Mouse (Mus musculus): Measurements from ENCODE around the gene Kif16b. TPM values are rescaled to one million over a fixed set of nuclear protein-coding genes. Genes with fewer than 3 reads are reported as not detected.

Kif16b gene
- total and polyA plus RNA-seq, 2 experiments from 2014 or later, result 2.7 to 9.9 TPM

- no peak overlapping the region for H3K4me2 ChIP-seq (ENCODE audit: low read depth)
- TF ChIP-seq CTCF (IDR thresholded peaks at IDR 0.05; ENCODE audit: low read depth), result no peak
- no peak for ATAC-seq
- H3K36me3 ChIP-seq (ENCODE audit: insufficient read depth), result no peaks in the 10 kb centered on the region
- H3K9ac ChIP-seq, result no peak overlapping the region
- no peak for DNase-seq
- no peaks in the 10 kb centered on the region for H3K27me3 ChIP-seq (ENCODE audit: insufficient read depth, low read length)
- H3K4me1 ChIP-seq (ENCODE audit: insufficient read depth), result no peaks in the 10 kb centered on the region
- 47% methylated on average over 10 of the region's 10 CpGs for WGBS
- no peaks in the 10 kb centered on the region for H3K9me3 ChIP-seq (ENCODE audit: low read length)
- H3K27ac ChIP-seq (ENCODE audit: low read depth, low read length), result no peak overlapping the region
- H3K4me3 ChIP-seq (ENCODE audit: low read depth, low read length), result no peak overlapping the region
Measured at GRCm38 (mm10) chr2:142832617-142833422, 68.5 kb downstream of the Kif16b start.

DNA sequence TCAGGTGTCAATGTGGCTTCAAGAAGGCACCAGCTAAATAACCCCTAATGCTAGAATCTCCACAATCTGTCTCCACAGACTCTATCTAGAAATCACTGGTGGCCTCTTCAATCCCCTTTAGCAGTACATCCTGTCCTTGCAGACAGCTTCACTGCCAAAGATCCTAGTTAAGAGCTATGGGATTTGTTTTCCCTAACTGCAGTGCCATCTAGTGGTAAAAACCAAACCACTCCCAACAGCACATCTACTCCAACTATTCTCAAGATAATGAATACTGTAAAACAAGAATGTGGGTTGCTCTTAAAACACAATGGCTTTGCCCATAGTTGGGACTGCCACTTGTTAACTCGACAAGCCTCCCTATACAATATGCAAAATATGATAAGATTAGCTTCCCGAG is 88.3 kb downstream of the Kif16b start:
- no peak overlapping the region for H3K4me3 ChIP-seq (ENCODE audit: low read depth, low read length)
- WGBS, result 20% methylated on average over 2 of the region's 2 CpGs

DNA sequence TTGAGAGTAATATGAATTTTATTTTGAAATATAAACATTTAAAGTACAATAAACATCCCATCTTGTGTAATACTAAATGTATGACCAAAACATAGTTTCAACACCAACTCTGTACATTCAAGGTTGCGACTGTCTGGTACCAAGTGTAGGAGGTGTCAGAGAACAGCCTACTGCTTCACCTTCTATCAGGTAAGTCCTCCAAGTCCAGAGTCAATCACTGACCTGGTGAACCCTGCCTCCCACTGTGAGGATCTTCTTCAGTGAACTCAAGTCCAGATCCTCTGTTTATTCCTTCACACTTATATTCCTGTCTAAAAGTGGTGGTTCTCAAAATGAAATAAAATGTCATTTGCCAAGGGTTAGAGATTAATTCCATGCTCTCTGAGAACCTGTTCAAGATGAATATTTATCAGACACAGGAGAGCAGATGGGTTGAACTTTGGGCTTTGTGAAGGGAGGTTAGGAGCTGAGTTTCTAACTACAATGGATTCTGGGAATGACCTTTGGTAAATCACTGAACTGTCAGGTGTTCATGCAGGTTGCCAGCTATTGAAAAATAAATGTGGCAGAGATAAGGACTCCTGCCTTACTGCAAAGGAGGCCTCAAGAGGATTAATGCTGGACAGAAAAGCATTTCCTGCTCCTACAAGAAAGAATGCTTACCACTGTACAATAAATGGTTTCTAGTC is 97.4 kb downstream of the Kif16b start:
- ATAC-seq (no peak), DNase-seq (no peak)
- H3K4me3 ChIP-seq (ENCODE audit: low read depth, low read length), result no peak overlapping the region
- H3K4me1 ChIP-seq (ENCODE audit: insufficient read depth), result no peaks in the 10 kb centered on the region
- H3K9ac ChIP-seq, result no peak overlapping the region
- 100% methylated on average over 1 of the region's 1 CpGs for WGBS
- no peaks in the 10 kb centered on the region for H3K36me3 ChIP-seq (ENCODE audit: insufficient read depth)
- H3K9me3 ChIP-seq (ENCODE audit: low read length), result no peaks in the 10 kb centered on the region
- no peak overlapping the region for H3K4me2 ChIP-seq (ENCODE audit: low read depth)
- no peak for TF ChIP-seq CTCF (IDR thresholded peaks at IDR 0.05; ENCODE audit: low read depth)
- H3K27ac ChIP-seq (ENCODE audit: low read depth, low read length), result no peak overlapping the region
- H3K27me3 ChIP-seq (ENCODE audit: insufficient read depth, low read length), result no peaks in the 10 kb centered on the region

More for the DNA sequence above, 88.3 kb downstream of the Kif16b start:
- Histone ChIP-seq H3K4me1 (ENCODE audit: insufficient read depth) (no peaks in the 10 kb centered on the region), H3K4me2 (ENCODE audit: low read depth) (no peak overlapping the region), H3K27ac (ENCODE audit: low read depth, low read length) (no peak overlapping the region), H3K9ac (no peak overlapping the region), H3K9me3 (ENCODE audit: low read length) (no peaks in the 10 kb centered on the region), H3K36me3 (ENCODE audit: insufficient read depth) (no peaks in the 10 kb centered on the region), H3K27me3 (ENCODE audit: insufficient read depth, low read length) (no peaks in the 10 kb centered on the region)
- DNase-seq (peak; percentile 89), ATAC-seq (peak; percentile 87)
- peak; percentile 88 for TF ChIP-seq CTCF (IDR thresholded peaks at IDR 0.05; ENCODE audit: low read depth)

- no peak overlapping the region for H3K9ac ChIP-seq
- WGBS, result 47% methylated on average over 6 of the region's 6 CpGs
- DNase-seq, result no peak
Measured at GRCm38 (mm10) chr2:142797310-142797709, 104.0 kb downstream of the Kif16b start.

GRCm38 (mm10) chr2:142775358-142775757 is 126.0 kb downstream of the Kif16b start:
- 83% methylated on average over 1 of the region's 1 CpGs for WGBS
- H3K9ac ChIP-seq, result no peak overlapping the region
- no peak for ATAC-seq

More at GRCm38 (mm10) chr2:142797310-142797709, 104.0 kb downstream of the Kif16b start:
- H3K9me3 ChIP-seq (ENCODE audit: low read length), result no peaks in the 10 kb centered on the region
- ATAC-seq, result no peak
- H3K4me1 ChIP-seq (ENCODE audit: insufficient read depth), result no peaks in the 10 kb centered on the region
- H3K36me3 ChIP-seq (ENCODE audit: insufficient read depth), result no peaks in the 10 kb centered on the region
- no peak overlapping the region for H3K27ac ChIP-seq (ENCODE audit: low read depth, low read length)
- H3K4me3 ChIP-seq (ENCODE audit: low read depth, low read length), result no peak overlapping the region
- no peaks in the 10 kb centered on the region for H3K27me3 ChIP-seq (ENCODE audit: insufficient read depth, low read length)
- no peak for TF ChIP-seq CTCF (IDR thresholded peaks at IDR 0.05; ENCODE audit: low read depth)
- no peak overlapping the region for H3K4me2 ChIP-seq (ENCODE audit: low read depth)

GRCm38 (mm10) chr2:142774752-142775151 is 126.6 kb downstream of the Kif16b start:
- H3K4me2 ChIP-seq (ENCODE audit: low read depth), result no peak overlapping the region
- H3K4me3 ChIP-seq (ENCODE audit: low read depth, low read length), result no peak overlapping the region
- DNase-seq, result no peak
- no peaks in the 10 kb centered on the region for H3K4me1 ChIP-seq (ENCODE audit: insufficient read depth)
- H3K27me3 ChIP-seq (ENCODE audit: insufficient read depth, low read length), result no peaks in the 10 kb centered on the region
- H3K36me3 ChIP-seq (ENCODE audit: insufficient read depth), result no peaks in the 10 kb centered on the region
- no peak overlapping the region for H3K9ac ChIP-seq
- WGBS, result 89% methylated on average over 1 of the region's 1 CpGs
- no peak for TF ChIP-seq CTCF (IDR thresholded peaks at IDR 0.05; ENCODE audit: low read depth)
- ATAC-seq, result no peak
- H3K27ac ChIP-seq (ENCODE audit: low read depth, low read length), result no peak overlapping the region
- no peaks in the 10 kb centered on the region for H3K9me3 ChIP-seq (ENCODE audit: low read length)

More at GRCm38 (mm10) chr2:142775358-142775757, 126.0 kb downstream of the Kif16b start:
- H3K36me3 ChIP-seq (ENCODE audit: insufficient read depth), result no peaks in the 10 kb centered on the region
- no peak for DNase-seq
- H3K9me3 ChIP-seq (ENCODE audit: low read length), result no peaks in the 10 kb centered on the region
- H3K27me3 ChIP-seq (ENCODE audit: insufficient read depth, low read length), result no peaks in the 10 kb centered on the region
- TF ChIP-seq CTCF (IDR thresholded peaks at IDR 0.05; ENCODE audit: low read depth), result no peak
- no peak overlapping the region for H3K4me2 ChIP-seq (ENCODE audit: low read depth)
- no peak overlapping the region for H3K27ac ChIP-seq (ENCODE audit: low read depth, low read length)
- H3K4me1 ChIP-seq (ENCODE audit: insufficient read depth), result no peaks in the 10 kb centered on the region
- H3K4me3 ChIP-seq (ENCODE audit: low read depth, low read length), result no peak overlapping the region

DNA sequence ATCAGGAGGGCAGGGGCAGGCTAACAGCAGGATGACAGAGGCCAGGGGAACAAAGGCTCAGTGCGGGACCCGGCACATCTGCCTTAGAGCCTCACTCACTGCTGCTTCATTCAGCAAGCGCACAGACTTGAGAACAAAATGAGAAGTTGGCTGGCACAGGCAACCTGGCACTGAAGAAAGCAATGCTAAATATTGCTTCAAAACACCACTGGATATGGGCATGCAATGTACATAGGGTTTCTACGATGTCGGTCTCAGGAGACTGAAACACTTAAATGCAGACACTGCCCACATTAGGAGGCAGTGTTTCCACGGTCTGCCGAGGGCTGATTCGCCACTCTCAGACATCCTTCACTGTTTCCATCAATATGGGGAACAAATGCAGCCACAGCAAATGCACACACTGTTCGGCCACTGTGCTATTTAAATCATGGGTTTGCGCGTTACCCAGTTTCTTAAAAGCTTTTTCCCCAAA is 131.6 kb downstream of the Kif16b start:
- ATAC-seq (no peak), DNase-seq (no peak)
- Histone ChIP-seq H3K27me3 (ENCODE audit: insufficient read depth, low read length) (no peaks in the 10 kb centered on the region), H3K4me2 (ENCODE audit: low read depth) (no peak overlapping the region), H3K4me3 (ENCODE audit: low read depth, low read length) (no peak overlapping the region), H3K9me3 (ENCODE audit: low read length) (no peaks in the 10 kb centered on the region), H3K36me3 (ENCODE audit: insufficient read depth) (no peaks in the 10 kb centered on the region), H3K9ac (no peak overlapping the region), H3K4me1 (ENCODE audit: insufficient read depth) (no peaks in the 10 kb centered on the region), H3K27ac (ENCODE audit: low read depth, low read length) (no peak overlapping the region)
- 59% methylated on average over 11 of the region's 11 CpGs for WGBS
- TF ChIP-seq CTCF (IDR thresholded peaks at IDR 0.05; ENCODE audit: low read depth), result no peak
